Mouse (Mus musculus) lung, adult 2 months (tissue): ENCODE results near the gene Hrk.

ENCODE experiments used
- CTCF ChIP-seq: fragments of 200-500 bp; IDR thresholded peaks from 2 replicates; pipeline ENCODE4 v1.5.1; 2011; ENCODE audit warnings: mild to moderate bottlenecking, low read length, control low read depth; ENCODE audit not compliant: insufficient read depth
- POLR2A ChIP-seq: fragments of 200-500 bp; IDR thresholded peaks from 2 replicates; pipeline ENCODE4 v1.6.1; 2011; ENCODE audit warnings: low read depth, mild to moderate bottlenecking, control low read depth, low read length, borderline replicate concordance; ENCODE audit errors: extremely low read depth

DNA sequence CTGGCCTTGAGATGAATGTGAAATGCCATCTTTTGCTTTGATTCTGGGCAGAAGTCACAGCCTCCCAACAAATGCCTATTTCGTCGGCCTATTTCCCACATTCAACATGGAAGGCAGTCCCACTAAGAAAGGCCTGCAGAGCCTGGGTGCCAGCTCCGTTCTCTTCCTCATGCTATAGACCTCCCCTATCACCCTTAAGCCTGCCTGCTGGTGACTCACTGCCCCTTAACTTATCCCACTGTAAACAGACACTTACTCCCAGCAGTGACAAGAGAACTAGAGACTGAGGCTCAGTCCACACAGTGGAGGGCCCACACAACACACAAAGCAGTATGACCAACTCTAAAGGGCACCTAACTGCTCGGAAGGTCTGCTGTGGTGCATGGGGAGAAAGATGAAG, 20.1 kb upstream of the Hrk start:
- TF ChIP-seq POLR2A (no peak), CTCF (no peak)
